Mouse (Mus musculus): ENCODE results near the gene Fbxl16. TPM values are rescaled to one million over a fixed set of nuclear protein-coding genes. Genes with fewer than 3 reads are reported as not detected.

Fbxl16 gene
- polyA plus RNA-seq, 1 experiment from 2014 or later: 22.7 TPM

Small RNA genes within 50 kb of the gene (microRNA-seq; reads per million reads assigned to microRNA genes)
- gene Mir3082 (not detected), gene Mir6966 (not detected)

Other genes with a start within 250 kb of the Fbxl16 start
- gene Sox8, start 238.4 kb upstream of the Fbxl16 start, polyA plus RNA-seq (2015; fragmentation: Nextera tagmentation; extraction: Ambion mirVana): 15.3 and 17.5 TPM in 2 replicates
- 19.7 and 20.9 TPM in 2 replicates for gene Lmf1, start 230.0 kb upstream of the Fbxl16 start, polyA plus RNA-seq (2015; fragmentation: Nextera tagmentation; extraction: Ambion mirVana)
- gene Gng13, start 91.9 kb upstream of the Fbxl16 start, polyA plus RNA-seq (2015; fragmentation: Nextera tagmentation; extraction: Ambion mirVana): 0.61 TPM in 1 of 2 replicates, not detected in the other
- 24.6 and 30.1 TPM in 2 replicates for gene Chtf18, start 81.7 kb upstream of the Fbxl16 start, polyA plus RNA-seq (2015; fragmentation: Nextera tagmentation; extraction: Ambion mirVana)
- 22.3 and 24.7 TPM in 2 replicates for gene Rpusd1, start 81.4 kb upstream of the Fbxl16 start, polyA plus RNA-seq (2015; fragmentation: Nextera tagmentation; extraction: Ambion mirVana)
- gene Mslnl, start 73.0 kb upstream of the Fbxl16 start, polyA plus RNA-seq (2015; fragmentation: Nextera tagmentation; extraction: Ambion mirVana): not detected in 2 replicates
- 0.18 TPM in 1 of 2 replicates, not detected in the other for gene Msln, start 54.7 kb upstream of the Fbxl16 start, polyA plus RNA-seq (2015; fragmentation: Nextera tagmentation; extraction: Ambion mirVana)
- gene Narfl, start 35.3 kb upstream of the Fbxl16 start, polyA plus RNA-seq (2015; fragmentation: Nextera tagmentation; extraction: Ambion mirVana): 26.4 and 27.3 TPM in 2 replicates
- gene Haghl, start 23.4 kb upstream of the Fbxl16 start, polyA plus RNA-seq (2015; fragmentation: Nextera tagmentation; extraction: Ambion mirVana): 108 and 127 TPM in 2 replicates
- gene Ccdc78, start 22.5 kb upstream of the Fbxl16 start, polyA plus RNA-seq (2015; fragmentation: Nextera tagmentation; extraction: Ambion mirVana): 0.21 and 0.23 TPM in 2 replicates
- 75.5 and 84.8 TPM in 2 replicates for gene Fam173a, start 16.2 kb upstream of the Fbxl16 start, polyA plus RNA-seq (2015; fragmentation: Nextera tagmentation; extraction: Ambion mirVana)
- 1.8 TPM in 1 of 2 replicates, not detected in the other for gene AC134908.4, start 13.4 kb upstream of the Fbxl16 start, polyA plus RNA-seq (2015; fragmentation: Nextera tagmentation; extraction: Ambion mirVana)
- 43.7 and 53.7 TPM in 2 replicates for gene Metrn, start 11.9 kb upstream of the Fbxl16 start, polyA plus RNA-seq (2015; fragmentation: Nextera tagmentation; extraction: Ambion mirVana)
- gene Wdr24, start 14.5 kb downstream of the Fbxl16 start, polyA plus RNA-seq (2015; fragmentation: Nextera tagmentation; extraction: Ambion mirVana): 27.7 and 30.0 TPM in 2 replicates
- 64.6 and 69.8 TPM in 2 replicates for gene Jmjd8, start 19.8 kb downstream of the Fbxl16 start, polyA plus RNA-seq (2015; fragmentation: Nextera tagmentation; extraction: Ambion mirVana)
- 303 and 330 TPM in 2 replicates for gene Stub1, start 24.3 kb downstream of the Fbxl16 start, polyA plus RNA-seq (2015; fragmentation: Nextera tagmentation; extraction: Ambion mirVana)
- gene Rhbdl1, start 28.2 kb downstream of the Fbxl16 start, polyA plus RNA-seq (2015; fragmentation: Nextera tagmentation; extraction: Ambion mirVana): 9.7 and 11.2 TPM in 2 replicates
- gene Gm20683, start 32.7 kb downstream of the Fbxl16 start, polyA plus RNA-seq (2015; fragmentation: Nextera tagmentation; extraction: Ambion mirVana): 5.9 and 7.1 TPM in 2 replicates
- gene Rhot2, start 35.8 kb downstream of the Fbxl16 start, polyA plus RNA-seq (2015; fragmentation: Nextera tagmentation; extraction: Ambion mirVana): 16.2 and 17.6 TPM in 2 replicates
- 24.9 and 28.5 TPM in 2 replicates for gene Wdr90, start 52.4 kb downstream of the Fbxl16 start, polyA plus RNA-seq (2015; fragmentation: Nextera tagmentation; extraction: Ambion mirVana)
- 12.9 and 13.6 TPM in 2 replicates for gene Mcrip2, start 59.7 kb downstream of the Fbxl16 start, polyA plus RNA-seq (2015; fragmentation: Nextera tagmentation; extraction: Ambion mirVana)
- 62.5 and 67.1 TPM in 2 replicates for gene Mettl26, start 66.0 kb downstream of the Fbxl16 start, polyA plus RNA-seq (2015; fragmentation: Nextera tagmentation; extraction: Ambion mirVana)
- 0.76 and 0.77 TPM in 2 replicates for gene Wfikkn1, start 71.8 kb downstream of the Fbxl16 start, polyA plus RNA-seq (2015; fragmentation: Nextera tagmentation; extraction: Ambion mirVana)
- gene Rab40c, start 110.6 kb downstream of the Fbxl16 start, polyA plus RNA-seq (2015; fragmentation: Nextera tagmentation; extraction: Ambion mirVana): 39.5 and 45.9 TPM in 2 replicates
- gene Pigq, start 135.9 kb downstream of the Fbxl16 start, polyA plus RNA-seq (2015; fragmentation: Nextera tagmentation; extraction: Ambion mirVana): 45.0 and 54.5 TPM in 2 replicates
- gene Nhlrc4, start 135.9 kb downstream of the Fbxl16 start, polyA plus RNA-seq (2015; fragmentation: Nextera tagmentation; extraction: Ambion mirVana): not detected in 2 replicates
- not detected in 2 replicates for gene A930017K11Rik, start 143.5 kb downstream of the Fbxl16 start, polyA plus RNA-seq (2015; fragmentation: Nextera tagmentation; extraction: Ambion mirVana)
- 16.6 and 17.1 TPM in 2 replicates for gene Capn15, start 176.7 kb downstream of the Fbxl16 start, polyA plus RNA-seq (2015; fragmentation: Nextera tagmentation; extraction: Ambion mirVana)